Mouse (Mus musculus) testis, adult 2 months (tissue): ENCODE measurements around the gene Fis1.

Source experiments
- CTCF ChIP-seq: fragments of 200-500 bp; IDR thresholded peaks from 2 replicates; pipeline ENCODE4 v1.5.1; 2012; ENCODE audit warnings: low read depth, mild to moderate bottlenecking, inconsistent platforms, low read length, moderate library complexity; ENCODE audit not compliant: control insufficient read depth, insufficient read depth, insufficient replicate concordance
- POLR2A ChIP-seq: fragments of 200-500 bp; IDR thresholded peaks from 2 replicates; pipeline ENCODE4 v1.6.1; 2012; ENCODE audit warnings: low read depth, mild to moderate bottlenecking, inconsistent platforms, low read length, moderate library complexity; ENCODE audit not compliant: control insufficient read depth

DNA sequence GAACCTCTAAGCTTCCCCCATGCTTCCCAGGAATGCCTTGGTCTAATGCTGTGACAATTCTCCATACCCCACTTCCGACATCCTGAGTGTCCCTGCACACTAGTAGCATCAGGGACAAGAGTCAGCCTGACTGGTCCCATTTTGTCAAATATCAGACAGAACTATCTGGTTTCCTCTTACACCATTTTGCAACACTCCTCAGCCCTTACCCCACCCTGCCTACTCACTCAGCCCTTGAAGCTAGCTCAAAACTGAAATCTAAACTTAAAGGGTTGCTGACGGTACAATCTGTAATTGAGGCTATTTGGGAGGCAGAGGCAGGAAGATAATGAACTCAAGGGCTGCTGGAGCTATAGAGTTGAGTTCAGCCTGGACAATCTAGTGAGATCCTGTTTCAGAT, 26.7 kb downstream of the Fis1 start:
- no peak for TF ChIP-seq POLR2A
- no peak for TF ChIP-seq CTCF
